ENCODE assay signal across 10 mouse cellular contexts in the genomic region with DNA sequence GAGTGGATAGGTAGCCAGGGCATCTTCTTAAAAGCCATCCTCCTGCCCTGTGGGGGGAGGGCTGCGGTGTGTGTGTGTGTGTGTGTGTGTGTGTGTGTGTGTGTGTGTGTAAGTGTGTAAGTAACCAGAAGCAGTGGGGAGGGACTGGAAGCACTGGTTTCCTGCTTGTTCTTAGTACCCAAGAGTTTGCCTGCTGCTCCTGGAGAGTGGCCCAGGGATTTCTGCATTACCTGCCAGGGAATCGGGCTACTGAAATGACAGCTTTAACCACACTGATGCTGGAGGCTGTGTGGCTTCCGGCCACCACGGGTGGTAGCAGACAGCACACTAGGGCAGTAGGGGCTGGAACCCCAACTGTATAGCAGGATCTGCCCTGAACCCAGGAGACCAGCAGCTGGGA. TPM values are rescaled to one million over a fixed set of nuclear protein-coding genes. Genes with fewer than 3 reads are reported as not detected.
A peak's percentile ranks its signal among the peaks of the same experiment; 100 is the strongest.
DNase-seq lines count a peak whose midpoint lies in the region; ATAC-seq and TF ChIP-seq lines count a peak whose summit lies in the region.
"Had no signal": no experiment of that assay in that cellular context is flagged by ENCODE, and none has a peak within 500 bp of the region (broad histone marks: within the 10 kb centered on the region; RNA-seq: fewer than 3 reads in every experiment).

No protein-coding gene starts in this region.

- no peaks in the 10 kb centered on the region for H3K36me3 ChIP-seq in heart, embryonic 14.5 days (ENCODE audit: control insufficient read depth, insufficient read depth, low read length)
- no peaks in the 10 kb centered on the region for H3K36me3 ChIP-seq in testis, adult 2 months (ENCODE audit: control insufficient read depth, insufficient read depth, low read length)
- peaks cover 27% of the 10 kb centered on the region for H3K36me3 ChIP-seq in liver, embryonic 15.5 days (replicated peaks)

- H3K27me3 ChIP-seq in heart, embryonic 14.5 days (ENCODE audit: control insufficient read depth, insufficient read depth, low read length), result no peaks in the 10 kb centered on the region
- H3K27me3 ChIP-seq in testis, adult 2 months (ENCODE audit: control insufficient read depth, insufficient read depth, low read length), result no peaks in the 10 kb centered on the region
- no peaks in the 10 kb centered on the region for H3K27me3 ChIP-seq in liver, embryonic 15.5 days

- no peak for DNase-seq in heart, adult 8-10 months (ENCODE audit: low spot score)
- no peak for DNase-seq in testis, postnatal 14 days (ENCODE audit: low spot score)
- DNase-seq in adipocyte (ENCODE audit: low spot score), result no peak
- DNase-seq in kidney, postnatal 25 days, result no peak
- DNase-seq: adrenal gland, adult 2 months; gastrocnemius, adult 2 months had no signal

- peaks cover 30 to 44% of the 10 kb centered on the region in 2 experiments for H3K4me1 ChIP-seq in heart, embryonic 14.5 days (ENCODE audit: control insufficient read depth in 2 of 2, insufficient read depth in 2 of 2, low read length in 2 of 2)
- H3K4me1 ChIP-seq in testis, adult 2 months (ENCODE audit: control insufficient read depth, insufficient read depth, low read length), result peaks cover 4% of the 10 kb centered on the region; the same call in 1 of the 2 replicates
- H3K4me1 ChIP-seq in liver, embryonic 15.5 days (replicated peaks), result peaks cover 68% of the 10 kb centered on the region

- H3K4me3 ChIP-seq in heart, embryonic 14.5 days (ENCODE audit: control insufficient read depth in 1 of 2, insufficient read depth in 1 of 2, low read depth in 1 of 2, low read length in 2 of 2), result no peak overlapping the region
- H3K4me3 ChIP-seq in testis, adult 2 months (ENCODE audit: control insufficient read depth, low read depth, low read length), result peak overlapping the region; percentile 96
- peak overlapping the region; percentile 84 for H3K4me3 ChIP-seq in liver, embryonic 15.5 days (replicated peaks)

- TF ChIP-seq CTCF in testis, adult 2 months (IDR thresholded peaks at IDR 0.05; ENCODE audit: control insufficient read depth, insufficient read depth, insufficient replicate concordance, low read depth, low read length), result no peak

- H3K9ac ChIP-seq in heart, embryonic 14.5 days (ENCODE audit: low read length), result peak overlapping the region; percentile 38; the same call in 1 of the 2 replicates
- H3K9ac ChIP-seq in liver, embryonic 15.5 days, result peak overlapping the region; percentile 92

- 61% methylated on average over 4 of the region's 4 CpGs for WGBS in heart, embryonic 14.5 days
- WGBS in liver, embryonic 15.5 days (ENCODE audit: insufficient replicate concordance), result 57% methylated on average over 4 of the region's 4 CpGs

- TF ChIP-seq POLR2A in testis, adult 2 months (IDR thresholded peaks at IDR 0.05; ENCODE audit: control insufficient read depth, low read depth, low read length), result no peak

- ATAC-seq in heart, embryonic 14.5 days (ENCODE audit: insufficient number of reproducible peaks, insufficient read depth, low FRiP score, low read depth), result no peak
- no peak for ATAC-seq in liver, embryonic 15.5 days (ENCODE audit: insufficient read depth)

- H3K9me3 ChIP-seq in heart, embryonic 14.5 days (ENCODE audit: control insufficient read depth, low read length), result no peaks in the 10 kb centered on the region
- H3K9me3 ChIP-seq in liver, embryonic 15.5 days (replicated peaks), result no peaks in the 10 kb centered on the region

- peak overlapping the region; percentile 73 for H3K4me2 ChIP-seq in heart, embryonic 14.5 days (ENCODE audit: low read length)
- peak overlapping the region; percentile 78 for H3K4me2 ChIP-seq in liver, embryonic 15.5 days

- H3K27ac ChIP-seq in heart, embryonic 14.5 days (replicated peaks in 1 of 2; ENCODE audit: control insufficient read depth in 1 of 2, insufficient read depth in 1 of 2, low read depth in 2 of 2, low read length in 2 of 2), result no peak overlapping the region
- no peak overlapping the region for H3K27ac ChIP-seq in testis, adult 2 months (ENCODE audit: control insufficient read depth, insufficient read depth, low read depth, low read length)
- H3K27ac ChIP-seq in liver, embryonic 15.5 days (replicated peaks), result peak overlapping the region; percentile 92

RNA-seq across cellular contexts. Expression of gene Otub2, which starts 1.5 kb away (rescaled TPM):
- polyA plus RNA-seq in heart, embryonic 14.5 days (2014; fragmentation: Nextera tagmentation; extraction: Ambion mirVana), result 13.8 and 14.8 TPM in 2 replicates
- total RNA-seq in heart, adult 8-10 months (2022), result 1 to 10 TPM; 2.5 to 4.2 (median 3.5) TPM
- polyA plus RNA-seq in testis, adult 2 months (2012; rRNA removed), result 261 and 268 TPM in 2 replicates
- polyA plus RNA-seq in liver, embryonic 15.5 days (2015; fragmentation: Nextera tagmentation; extraction: Ambion mirVana), result 28.5 and 28.9 TPM in 2 replicates

RNA-seq across cellular contexts. Expression of gene 9330161L09Rik, which starts 17.6 kb away (rescaled TPM):
- polyA plus RNA-seq in heart, embryonic 14.5 days (2014; fragmentation: Nextera tagmentation; extraction: Ambion mirVana), result 0.68 and 1.0 TPM in 2 replicates
- 1 to 10 TPM in 3 of 4 experiments, under 1 TPM in 1; 0.41 to 1.8 (median 1.2) TPM for total RNA-seq in heart, adult 8-10 months (2022)
- 0.28 and 0.52 TPM in 2 replicates for polyA plus RNA-seq in testis, adult 2 months (2012; rRNA removed)
- 0.12 and 0.26 TPM in 2 replicates for polyA plus RNA-seq in liver, embryonic 15.5 days (2015; fragmentation: Nextera tagmentation; extraction: Ambion mirVana)

RNA-seq across cellular contexts. Expression of gene Asb2, which starts 34.2 kb away (rescaled TPM):
- 235 and 254 TPM in 2 replicates for polyA plus RNA-seq in heart, embryonic 14.5 days (2014; fragmentation: Nextera tagmentation; extraction: Ambion mirVana)
- total RNA-seq in heart, adult 8-10 months (2022), result 100 to 1,000 TPM; 485 to 583 (median 548) TPM
- 3.6 and 5.1 TPM in 2 replicates for polyA plus RNA-seq in testis, adult 2 months (2012; rRNA removed)
- 3.5 and 3.9 TPM in 2 replicates for polyA plus RNA-seq in liver, embryonic 15.5 days (2015; fragmentation: Nextera tagmentation; extraction: Ambion mirVana)
- total RNA-seq: MEL had no signal

RNA-seq across cellular contexts. Expression of gene Ddx24, which starts 35.6 kb away (rescaled TPM):
- polyA plus RNA-seq in heart, embryonic 14.5 days (2014; fragmentation: Nextera tagmentation; extraction: Ambion mirVana), result 55.5 and 62.9 TPM in 2 replicates
- total RNA-seq in heart, adult 8-10 months (2022), result 10 to 100 TPM; 88.5 to 95.6 (median 91.7) TPM
- polyA plus RNA-seq in testis, adult 2 months (2012; rRNA removed), result 47.3 and 49.4 TPM in 2 replicates
- polyA plus RNA-seq in liver, embryonic 15.5 days (2015; fragmentation: Nextera tagmentation; extraction: Ambion mirVana), result 32.3 and 47.5 TPM in 2 replicates

RNA-seq across cellular contexts. Expression of gene Ifi27, which starts 44.0 kb away (rescaled TPM):
- 34.7 and 38.4 TPM in 2 replicates for polyA plus RNA-seq in heart, embryonic 14.5 days (2014; fragmentation: Nextera tagmentation; extraction: Ambion mirVana)
- 10 to 100 TPM; 45.0 to 62.7 (median 52.4) TPM for total RNA-seq in heart, adult 8-10 months (2022)
- 52.1 and 53.0 TPM in 2 replicates for polyA plus RNA-seq in testis, adult 2 months (2012; rRNA removed)
- polyA plus RNA-seq in liver, embryonic 15.5 days (2015; fragmentation: Nextera tagmentation; extraction: Ambion mirVana), result 26.4 and 31.5 TPM in 2 replicates

Comparison
In these comparisons a context has a peak if more than half of its experiments do, and no peak if none do; other contexts are left out.
1. H3K4me3 ChIP-seq: peak in testis, adult 2 months (single experiment) and liver, embryonic 15.5 days (single experiment); none in heart, embryonic 14.5 days (0 of 2).
2. RNA of gene Asb2, which starts 34.2 kb away (polyA plus RNA-seq): 235 to 254 TPM in heart, embryonic 14.5 days; 3.6 to 5.1 TPM in testis, adult 2 months and 3.5 to 3.9 TPM in liver, embryonic 15.5 days; every median in the first group is over 10 times any median in the second.